Mouse (Mus musculus) c-Kit-positive CD71-negative TER-119-negative erythroid progenitor cells, embryonic 14.5 days (primary cell): ENCODE data around the gene Ifitm10.
A peak's percentile ranks its signal among the peaks of the same experiment; 100 is the strongest.

Experiments
- DNase-seq: peaks from one replicate; pipeline ENCODE4 v3.0.0-alpha.2; 2013; ENCODE audit warnings: low read depth

Gene Ifitm10

DNA sequence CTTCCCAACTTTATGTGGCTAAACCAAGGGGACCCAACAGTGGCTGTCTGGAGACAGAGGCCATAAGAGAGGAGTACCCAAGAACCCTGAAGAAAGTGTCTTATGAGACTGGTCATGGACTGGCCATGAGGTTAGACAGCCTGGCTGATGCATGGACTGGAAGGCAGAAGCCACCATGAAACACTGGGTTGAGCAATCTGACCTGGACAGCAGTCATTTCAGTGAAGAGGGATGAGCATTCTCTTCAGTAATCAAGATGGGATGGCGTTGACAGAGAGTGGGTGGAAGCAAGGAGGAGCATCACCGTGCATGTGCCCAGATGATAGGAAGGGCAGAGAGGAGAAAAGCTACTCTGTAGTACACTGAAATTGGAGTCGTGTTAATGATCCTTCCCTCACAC is 17.6 kb upstream of the Ifitm10 start:
- no peak for DNase-seq

DNA sequence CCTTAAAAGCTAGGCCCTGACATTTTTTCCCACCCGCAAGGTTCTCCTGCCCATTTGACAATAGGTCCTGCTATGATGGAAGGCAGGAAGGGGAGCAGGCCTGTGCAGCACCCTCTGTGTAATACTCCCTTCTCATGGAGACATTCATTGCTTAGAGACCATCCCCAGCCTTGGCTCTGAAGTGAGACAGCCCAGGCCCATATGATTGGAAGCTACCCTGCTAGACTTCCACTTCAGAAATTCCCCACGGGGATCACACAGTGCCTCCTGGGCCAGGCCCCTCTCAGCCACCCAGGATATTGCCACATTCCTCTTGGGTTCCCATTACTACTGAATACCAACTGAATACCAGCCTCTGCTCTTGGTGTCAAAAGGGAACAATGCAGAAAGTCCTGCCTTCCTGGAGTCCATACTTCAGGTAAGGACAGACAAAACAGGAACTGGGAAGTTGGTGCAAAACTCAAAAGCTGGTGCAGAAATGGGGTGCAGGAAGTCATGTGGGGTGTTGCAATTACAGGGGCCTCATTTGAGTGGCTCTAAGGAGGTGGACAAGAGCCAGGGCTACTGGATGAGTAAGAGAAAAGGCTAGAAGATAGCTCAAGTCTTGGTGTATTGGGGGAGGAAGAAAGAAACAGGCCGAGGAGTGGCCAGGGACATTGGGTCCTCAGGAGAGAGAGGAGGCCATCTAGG is 16.6 kb upstream of the Ifitm10 start:
- no peak for DNase-seq

DNA sequence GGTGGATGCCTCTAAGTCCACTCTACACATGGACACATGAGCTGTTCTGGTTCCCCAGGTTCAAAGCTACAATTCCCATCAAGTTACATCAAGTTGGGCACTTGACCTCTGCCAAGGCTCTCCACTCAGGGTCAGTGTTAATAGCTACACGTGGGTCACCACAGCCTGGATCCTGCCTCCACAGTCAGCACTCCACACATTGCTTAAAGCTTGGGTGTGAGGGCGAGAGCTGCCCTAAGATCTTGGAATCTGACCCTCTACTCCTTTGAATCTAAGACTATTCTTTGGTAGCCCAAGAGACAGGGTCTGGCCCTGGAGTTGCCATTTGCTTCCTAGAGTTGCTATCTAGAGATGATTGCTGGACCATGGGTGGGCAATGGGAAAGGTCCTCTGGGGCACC is 15.2 kb upstream of the Ifitm10 start:
- DNase-seq = no peak

DNA sequence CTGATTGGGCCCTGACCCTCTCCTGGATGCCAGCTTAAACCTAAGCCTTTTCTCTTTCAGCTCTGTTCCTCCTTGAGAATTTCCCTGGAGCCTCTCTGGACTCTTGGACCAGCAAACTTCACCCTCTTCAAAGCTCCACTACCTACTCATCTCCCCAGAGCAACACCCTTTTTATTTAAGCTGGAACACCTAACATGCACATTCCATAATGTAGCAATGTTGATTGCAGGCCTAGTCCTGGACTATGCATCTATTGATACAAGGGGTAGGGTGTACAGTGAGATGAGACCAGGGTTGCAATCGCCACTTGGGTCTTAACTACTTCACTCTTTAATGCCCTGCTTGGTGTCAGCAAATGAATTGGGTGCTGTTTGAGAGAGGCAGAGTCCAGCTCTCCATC is 14.6 kb upstream of the Ifitm10 start:
- no peak for DNase-seq

DNA sequence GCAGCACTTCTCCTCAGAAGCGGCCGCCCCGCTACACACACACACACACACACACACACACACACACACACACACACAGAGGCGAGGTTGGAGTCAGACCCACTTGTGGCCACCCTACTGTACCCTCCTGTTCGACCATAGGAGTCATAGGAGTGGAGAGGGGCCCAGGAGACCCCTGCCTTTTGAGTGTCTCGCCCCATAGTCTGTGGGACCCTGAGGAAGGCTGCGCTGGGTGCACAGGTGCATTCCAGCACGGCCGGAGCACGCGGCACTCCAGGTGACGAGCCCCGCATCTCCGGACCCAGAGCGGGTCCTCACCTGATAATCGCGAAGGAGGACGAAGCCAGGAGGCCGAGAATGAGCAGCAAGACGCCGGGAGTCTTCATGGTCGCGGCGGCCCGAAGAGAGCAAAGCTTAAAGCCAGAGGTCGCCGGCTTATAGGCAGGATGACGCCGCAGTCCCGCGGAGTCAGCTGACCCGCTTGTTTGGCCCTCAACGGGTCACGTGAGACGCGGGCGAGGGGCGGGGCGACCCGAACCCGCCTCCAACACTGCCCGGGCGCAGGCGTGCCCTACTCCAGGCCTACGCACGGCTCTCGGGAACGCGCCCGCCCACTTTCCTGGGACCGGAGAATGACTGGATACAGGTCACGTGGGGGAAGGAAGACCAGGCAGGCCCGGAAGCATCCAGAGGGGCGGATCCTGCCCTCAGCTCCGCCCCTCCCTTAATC is 14.0 kb upstream of the Ifitm10 start, which contains the start of gene Ctsd:
Gene Ctsd (minus strand): TSS at position 620 of the 730 bp plus-strand sequence.
- DNase-seq = peak; percentile 84

DNA sequence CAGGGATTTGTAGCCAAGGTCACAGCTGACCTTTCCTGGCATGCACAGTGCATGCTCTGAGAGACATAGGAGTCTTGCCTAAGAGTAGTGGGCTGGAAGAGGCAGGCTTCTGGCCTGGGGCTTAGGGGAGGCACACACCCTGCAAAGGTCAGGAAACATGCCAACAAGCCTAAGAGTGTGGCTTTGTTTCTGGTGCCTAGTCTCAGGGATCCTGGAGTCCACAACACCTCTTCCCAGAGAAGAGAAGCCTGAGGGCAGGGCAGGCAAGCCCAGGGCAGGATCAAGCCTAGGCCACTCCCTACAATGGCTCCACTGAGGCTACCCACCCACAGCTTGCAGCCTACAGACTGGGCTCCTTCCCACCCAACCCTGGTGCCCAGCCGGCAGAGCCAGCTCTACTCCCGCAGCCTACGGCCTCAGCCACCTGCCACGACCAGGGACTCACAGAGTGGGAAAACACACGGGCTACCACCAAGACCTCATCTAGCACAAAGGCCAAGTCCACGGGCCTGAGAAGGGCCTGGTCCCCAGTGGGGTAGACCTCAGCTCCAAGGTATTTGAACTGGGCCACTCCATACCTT is 13.2 kb upstream of the Ifitm10 start:
- no peak for DNase-seq

DNA sequence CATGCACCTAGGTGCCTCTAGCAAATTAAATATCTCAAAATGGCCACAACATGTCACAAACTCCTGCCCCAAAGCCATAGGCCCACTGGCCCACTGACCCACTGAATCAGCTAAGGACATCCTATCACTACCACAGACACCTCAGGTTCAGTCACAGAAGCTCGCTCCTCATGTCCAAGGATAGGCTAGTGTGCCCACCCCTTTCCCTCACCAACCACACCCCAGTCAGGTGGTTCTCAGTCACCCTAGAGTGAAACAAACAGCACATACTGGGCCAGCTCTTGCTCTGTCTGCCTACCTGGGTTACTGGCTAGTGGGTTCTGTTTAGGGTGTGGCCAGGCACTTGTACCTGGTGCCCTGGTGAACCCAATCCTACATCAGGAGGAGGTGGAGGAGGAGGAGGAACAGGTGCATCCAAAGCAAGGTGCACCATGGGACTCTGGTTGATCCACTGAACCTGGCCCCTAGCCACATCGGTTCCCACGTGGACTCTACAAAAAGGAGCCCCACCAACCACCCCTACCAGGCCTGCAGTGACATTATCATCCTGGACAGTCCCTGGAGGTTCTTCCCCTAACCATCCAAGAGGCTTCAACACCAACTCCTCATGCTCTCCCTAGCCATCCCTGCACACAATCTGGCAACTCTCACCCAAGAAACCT is 12.3 kb upstream of the Ifitm10 start:
- DNase-seq = no peak

DNA sequence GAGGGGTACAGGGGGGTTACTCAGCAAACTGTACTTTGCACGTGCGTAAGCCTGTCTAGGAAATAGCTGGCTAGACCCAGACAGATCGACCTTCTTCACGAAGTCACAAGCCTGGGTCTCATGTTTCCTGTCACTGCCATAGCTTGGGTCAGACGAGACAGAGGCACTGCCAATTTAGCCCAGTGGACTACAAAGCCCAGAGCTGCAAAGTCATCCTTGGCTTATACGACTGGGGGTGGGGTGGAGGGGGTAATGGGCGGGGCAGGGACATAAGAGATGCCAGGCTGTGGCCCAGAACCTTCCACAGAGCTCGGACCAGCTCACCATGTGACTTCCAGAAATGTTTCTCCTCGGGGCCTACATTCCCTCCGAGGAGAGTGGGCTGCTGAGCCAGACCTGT is 10.8 kb upstream of the Ifitm10 start:
- DNase-seq = no peak

DNA sequence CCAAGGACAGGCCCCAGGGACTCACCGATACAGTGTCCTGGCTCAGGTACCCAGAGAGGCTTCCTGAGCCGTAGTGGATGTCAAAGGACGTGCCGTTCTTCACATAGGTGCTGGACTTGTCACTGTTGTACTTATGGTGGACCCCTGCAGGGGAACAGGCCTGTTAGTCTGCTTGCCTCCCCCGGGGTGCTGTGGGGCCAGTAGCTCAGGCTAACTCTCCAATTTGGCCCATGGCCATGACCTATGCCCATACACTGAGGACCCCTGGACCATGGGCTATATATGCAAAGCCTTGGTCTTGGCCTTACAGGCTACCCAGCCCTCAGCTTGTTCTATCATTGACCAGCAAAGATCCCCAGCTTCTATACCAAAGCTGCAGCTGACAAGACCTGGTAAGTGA is 9.0 kb upstream of the Ifitm10 start, which contains the start of gene Gm49369:
Gene Gm49369 (minus strand): TSS at position 101 of the 400 bp plus-strand sequence.
- DNase-seq = no peak

DNA sequence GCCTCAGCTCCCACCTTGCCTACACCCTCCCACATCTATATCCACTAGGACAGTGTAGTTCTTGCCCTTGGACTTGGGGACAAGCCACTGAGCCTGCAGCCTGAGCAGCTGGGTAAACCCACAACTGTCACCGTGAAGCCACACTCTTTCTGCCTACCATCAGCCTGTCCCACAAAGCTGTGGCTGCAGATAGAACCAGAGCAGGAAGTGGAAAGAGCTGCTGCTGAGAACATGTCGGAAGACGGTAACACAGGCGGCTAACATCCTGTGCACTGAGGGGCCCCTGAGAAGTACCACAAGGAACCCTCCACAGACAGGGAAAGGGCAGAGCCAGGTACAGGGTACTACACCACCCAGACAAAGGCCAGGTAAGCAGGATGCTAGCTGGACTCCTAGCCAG is 7.6 kb upstream of the Ifitm10 start:
- DNase-seq = no peak

DNA sequence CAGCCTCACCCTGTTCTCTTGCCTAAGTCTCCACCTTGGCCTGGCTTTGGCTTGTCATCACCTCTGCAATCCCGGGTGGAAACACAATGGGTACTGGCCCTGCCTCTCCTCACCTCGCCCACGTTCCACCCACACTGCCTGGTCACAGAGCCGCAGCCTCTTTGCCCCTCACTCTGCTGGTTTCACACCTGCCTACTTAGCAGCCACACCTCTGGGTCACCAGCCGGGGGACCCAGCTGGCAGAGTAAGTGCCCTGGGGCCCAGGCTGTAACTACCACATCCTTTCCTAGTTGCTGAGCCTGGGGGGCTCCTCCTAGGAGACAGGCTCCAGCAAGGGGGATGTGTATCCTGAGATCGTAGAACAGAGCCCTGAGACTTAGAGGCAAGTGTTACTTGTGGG is 5.6 kb upstream of the Ifitm10 start:
- DNase-seq = no peak

DNA sequence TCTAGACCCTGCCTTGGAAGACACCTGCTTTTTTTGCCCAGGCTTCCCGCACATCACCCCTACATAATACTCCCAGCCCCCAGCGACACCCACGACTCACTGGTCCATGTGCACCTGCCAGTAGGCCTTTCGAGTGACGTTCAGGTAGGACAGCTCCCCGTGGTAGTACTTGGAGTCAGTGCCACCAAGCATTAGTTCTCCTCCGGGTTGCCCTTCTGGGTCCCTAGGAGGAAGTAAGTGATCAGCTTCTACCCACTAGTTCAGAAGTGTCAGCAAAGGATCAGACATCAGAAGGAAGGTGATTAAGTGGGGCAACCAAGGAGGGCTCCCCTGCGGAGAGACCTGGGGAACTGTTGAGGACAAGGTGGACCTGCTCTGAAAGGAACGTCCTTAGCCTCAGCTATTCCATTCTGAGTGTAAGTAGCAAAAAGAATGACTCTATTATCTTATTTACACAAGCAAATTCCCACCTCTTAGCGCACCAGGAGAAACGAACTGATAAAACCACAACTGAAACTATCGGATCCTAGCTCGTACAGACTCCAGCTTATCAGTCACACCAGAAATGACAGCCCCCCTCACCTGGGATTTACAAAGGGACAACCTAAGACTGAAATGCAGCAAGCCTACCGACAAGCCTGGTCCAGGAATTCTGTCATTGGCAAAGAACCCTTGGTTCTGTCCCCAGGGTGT is 3.8 kb upstream of the Ifitm10 start:
- DNase-seq = no peak

DNA sequence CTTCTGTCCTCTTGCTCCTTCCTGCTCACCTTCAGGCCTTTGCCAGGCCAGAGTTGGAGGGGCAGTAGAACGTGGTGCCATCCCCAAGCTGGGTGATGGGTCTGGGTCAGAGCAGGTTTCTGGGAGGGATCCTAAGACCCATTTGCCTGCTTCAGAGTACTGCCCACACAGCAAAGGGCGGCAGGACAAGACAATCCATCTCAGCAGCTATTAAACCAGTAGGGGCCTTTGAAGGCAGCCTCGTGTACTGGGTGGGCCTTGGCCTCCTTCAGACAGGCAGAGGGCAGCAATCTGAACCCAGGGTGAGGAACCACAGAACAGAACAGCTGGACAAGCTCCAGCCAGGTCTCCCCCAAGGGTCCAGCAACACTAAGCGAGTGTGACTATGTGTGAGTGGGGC is 2.5 kb upstream of the Ifitm10 start:
- no peak for DNase-seq

DNA sequence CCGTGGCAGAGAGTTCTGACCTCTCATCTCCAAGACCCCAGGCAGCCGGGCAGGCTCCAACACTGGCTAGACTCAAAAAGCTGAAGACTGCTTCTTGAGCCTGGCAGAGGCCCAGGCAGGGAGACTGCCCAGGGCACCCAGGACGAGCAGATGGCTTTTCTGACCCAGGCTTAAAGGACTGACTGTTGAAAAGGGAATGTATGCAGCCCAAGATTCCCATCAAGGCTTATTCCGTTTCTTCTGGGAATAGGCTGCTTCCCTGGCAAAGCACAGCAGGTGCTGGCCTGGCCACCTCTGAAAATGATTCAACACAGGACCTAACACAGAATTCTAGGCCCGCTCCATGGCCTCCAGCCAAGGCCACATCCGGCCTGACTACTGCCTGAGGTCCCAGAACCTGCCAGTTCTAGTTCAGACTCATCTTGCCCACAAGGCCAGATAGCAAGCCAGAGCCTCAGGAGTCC is 1.7 kb upstream of the Ifitm10 start:
- DNase-seq = no peak

DNA sequence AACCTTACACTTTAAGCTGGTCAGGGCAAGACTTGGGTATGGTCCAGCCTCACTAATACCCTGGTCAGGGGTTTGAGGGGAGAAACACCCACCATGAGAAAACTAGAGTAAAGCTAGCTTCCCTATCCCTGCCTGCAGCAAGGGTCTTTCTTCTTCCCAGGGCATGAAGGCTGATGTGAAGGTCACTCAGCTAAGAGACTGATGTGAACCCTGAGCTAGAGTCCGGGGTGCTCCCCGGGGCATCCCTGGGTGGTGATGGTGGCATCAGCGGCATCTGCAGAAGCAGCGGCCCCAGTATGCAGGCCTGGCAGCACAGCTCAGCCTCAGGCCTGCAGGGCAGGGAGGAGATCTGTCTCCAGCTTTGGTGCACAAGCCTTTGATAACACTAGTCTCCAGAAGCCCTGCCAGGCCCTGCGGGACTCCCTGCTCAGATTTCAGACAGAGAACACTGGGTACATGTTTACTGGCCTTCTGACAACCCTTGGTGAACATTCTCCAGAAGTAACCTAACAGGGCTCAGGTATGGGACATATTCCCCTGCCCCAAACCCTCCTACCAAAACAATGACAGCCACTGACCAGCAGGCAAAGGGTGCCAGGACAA is 961 bp upstream of the Ifitm10 start:
- DNase-seq = no peak

DNA sequence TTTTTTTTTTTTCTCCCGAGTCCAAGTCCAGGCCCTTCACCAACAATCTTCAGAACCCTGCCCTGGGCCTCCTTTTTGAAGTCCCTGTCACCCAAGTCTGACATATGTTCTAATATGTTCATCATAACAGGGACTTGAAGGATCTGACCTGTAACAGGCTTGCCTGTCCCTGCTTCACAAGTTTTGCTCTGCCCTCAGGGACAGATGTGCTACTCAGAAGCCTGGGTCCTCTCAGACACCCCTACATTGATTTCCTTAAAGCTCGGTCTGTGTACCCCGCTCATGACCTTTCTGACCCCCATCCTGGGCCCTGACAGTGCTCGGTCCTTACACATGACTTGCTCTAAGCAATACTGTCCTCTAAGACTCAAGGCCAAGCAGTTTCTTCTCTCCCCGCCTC is 514 bp downstream of the Ifitm10 start:
- DNase-seq = no peak

DNA sequence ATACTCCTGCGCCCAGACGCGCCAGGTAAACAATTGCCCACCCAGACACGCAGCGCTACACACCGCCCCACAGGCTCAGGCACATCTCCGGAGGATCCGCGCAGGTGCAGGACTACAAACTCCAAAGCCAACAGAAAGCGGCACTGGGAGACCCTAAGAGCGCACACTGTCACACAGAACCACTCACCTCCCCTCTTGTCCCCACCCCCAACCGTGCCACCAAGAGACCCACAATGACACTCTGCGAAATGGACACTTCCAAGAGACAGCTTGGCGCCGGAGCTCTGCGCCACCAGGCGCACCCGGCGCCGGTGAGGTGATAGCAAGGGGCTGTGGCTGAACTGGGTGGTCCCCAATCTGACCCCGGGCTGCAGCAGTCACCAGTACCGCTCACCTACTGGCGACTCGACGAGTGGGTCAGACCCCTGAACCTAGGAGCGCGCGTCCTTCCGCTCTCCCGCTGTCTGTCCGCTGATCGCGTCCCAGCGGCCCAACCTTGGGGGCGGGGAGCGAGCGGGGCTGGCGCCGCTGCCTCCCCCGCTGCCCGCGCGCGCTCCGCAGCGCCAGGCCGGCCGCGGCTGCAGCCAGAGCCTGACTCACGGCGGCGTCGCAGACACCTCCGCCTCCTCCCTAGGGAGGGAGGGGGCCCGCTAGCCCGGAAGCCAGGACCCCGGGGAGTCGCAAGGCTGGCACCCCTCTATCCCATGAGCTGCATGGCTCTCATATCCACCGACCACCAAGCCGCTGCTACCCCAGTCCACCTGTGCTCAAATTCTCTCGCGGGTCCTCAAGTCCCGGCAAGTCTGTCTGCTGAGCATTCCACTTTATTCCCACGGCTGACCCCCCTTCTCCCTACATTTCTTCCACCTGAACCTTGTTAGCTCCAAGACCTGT is 1.5 kb downstream of the Ifitm10 start:
- no peak for DNase-seq

DNA sequence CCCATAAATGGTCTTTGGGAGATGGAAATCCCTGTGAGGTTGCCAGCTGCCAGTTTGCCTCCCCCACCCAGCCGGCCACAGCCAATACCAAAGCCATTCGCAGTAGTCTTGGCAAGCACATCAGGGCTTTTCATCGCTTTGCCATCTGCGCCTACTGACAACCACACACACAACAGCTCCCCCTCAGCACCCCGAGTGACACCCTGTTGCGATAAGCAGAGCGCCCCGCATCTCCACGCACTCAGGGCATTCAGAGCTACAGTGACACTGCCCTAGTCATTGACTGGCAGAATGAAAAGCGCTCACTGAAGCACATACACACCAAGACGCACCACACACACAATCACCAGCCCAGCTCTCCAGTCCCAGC is 2.2 kb downstream of the Ifitm10 start:
- DNase-seq = no peak

DNA sequence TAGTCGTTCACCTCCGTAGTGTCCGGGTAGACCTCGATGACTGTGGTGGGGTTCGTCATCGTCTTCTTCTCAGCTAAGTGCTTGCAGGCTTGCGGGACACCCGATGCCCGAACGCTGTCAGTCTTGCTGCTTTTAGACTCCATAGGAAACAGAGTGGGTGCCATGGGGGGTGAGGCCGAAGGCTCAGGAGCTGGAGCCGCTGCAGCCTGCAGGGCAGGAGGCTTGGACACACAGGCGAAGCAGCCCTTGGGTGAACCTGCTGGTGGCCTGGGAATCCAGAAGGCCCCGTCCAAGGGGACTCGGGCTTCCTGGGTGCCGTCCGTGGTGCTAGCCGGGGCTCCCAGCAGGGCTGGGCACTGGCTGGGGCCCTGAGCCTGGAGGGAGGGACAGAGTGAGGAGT is 2.6 kb downstream of the Ifitm10 start:
- no peak for DNase-seq

DNA sequence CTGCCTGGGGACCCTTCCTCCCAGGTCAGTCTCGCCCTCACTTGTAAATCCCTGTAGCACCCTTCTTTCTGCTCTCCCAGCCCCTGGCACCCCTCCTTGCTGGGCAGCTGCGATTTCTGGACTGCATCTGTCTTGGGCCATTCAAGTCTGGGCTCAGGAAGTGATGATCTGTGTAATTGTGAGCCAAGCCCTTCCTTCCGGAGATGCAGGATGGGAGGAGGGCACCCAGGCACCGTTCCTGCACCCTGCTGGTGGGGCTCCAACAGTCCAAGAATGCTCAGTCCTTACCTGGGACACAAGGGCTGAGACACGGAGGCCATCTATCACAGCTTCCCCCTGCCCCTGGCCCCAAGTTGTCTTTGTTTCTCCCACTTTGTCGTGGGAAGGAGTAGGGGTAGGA is 3.7 kb downstream of the Ifitm10 start:
- no peak for DNase-seq

DNA sequence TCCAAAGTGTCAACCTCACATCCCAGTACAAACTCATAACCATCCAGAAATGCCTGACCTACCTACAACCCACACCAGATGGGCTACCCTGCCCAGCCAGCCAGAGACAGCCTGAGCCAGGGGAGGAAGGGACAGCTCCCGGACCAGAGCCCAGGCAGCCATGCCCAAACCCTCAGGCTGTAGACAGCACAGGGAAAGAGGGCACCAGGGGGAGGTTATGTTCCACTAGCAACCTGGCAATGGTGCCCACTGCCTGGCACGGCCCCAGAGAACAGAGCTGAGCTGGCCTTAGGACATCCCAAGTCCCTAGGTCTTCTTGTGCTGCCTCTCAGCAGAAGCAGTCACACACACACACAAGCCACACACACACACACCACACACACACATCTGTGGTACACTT is 4.7 kb downstream of the Ifitm10 start:
- DNase-seq = no peak
